Mouse (Mus musculus) midbrain, postnatal 0 days (tissue): ENCODE measurements at regions not wholly inside any gene's neighbourhood (a gene's known extent, or its start where the extent isn't known, plus 50 kb on each side); places are given as distances from the start of the nearest gene placed in this dataset.

Source experiments
- ATAC-seq: fragments of 200-750 bp; cut with Nextera tagmentation; 2 replicates; pipeline ENCODE4 v1.8.0; 2017; ENCODE audit warnings: moderate number of reproducible peaks, mild to moderate bottlenecking, moderate TSS enrichment, moderate library complexity; ENCODE audit not compliant: low FRiP score
- DNase-seq: peaks from one replicate; pipeline ENCODE4 v3.0.0-alpha.2; 2015; ENCODE audit warnings: low spot score
- H3K27ac ChIP-seq: fragments of 300-500 bp; sonication (generic); 2 replicates; pipeline ENCODE4 v1.5.1; 2014; ENCODE audit warnings: low read depth, mild to moderate bottlenecking, low read length, mixed read lengths
- H3K27me3 ChIP-seq: fragments of 300-500 bp; sonication (generic); 2 replicates; pipeline ENCODE4 v1.6.1; 2014; ENCODE audit warnings: low read length, control low read depth, mixed read lengths; ENCODE audit not compliant: insufficient read depth
- H3K36me3 ChIP-seq: fragments of 300-500 bp; sonication (generic); 2 replicates; pipeline ENCODE4 v1.6.1; 2014; ENCODE audit warnings: low read length, control low read depth, mixed read lengths; ENCODE audit not compliant: insufficient read depth
- H3K4me1 ChIP-seq: fragments of 300-500 bp; sonication (generic); 2 replicates; pipeline ENCODE4 v1.6.1; 2014; ENCODE audit warnings: mild to moderate bottlenecking, control low read depth, antibody characterized with exemption, low read length, mixed read lengths; ENCODE audit not compliant: insufficient read depth
- H3K4me2 ChIP-seq: fragments of 300-500 bp; sonication (generic); 2 replicates; pipeline ENCODE4 v1.6.1; 2014; ENCODE audit warnings: low read depth, mild to moderate bottlenecking, low read length, mixed read lengths; ENCODE audit not compliant: poor library complexity, severe bottlenecking
- H3K4me3 ChIP-seq: fragments of 300-500 bp; sonication (generic); 2 replicates; pipeline ENCODE4 v1.5.1; 2014; ENCODE audit warnings: low read depth, mild to moderate bottlenecking, low read length, moderate library complexity
- H3K9ac ChIP-seq: fragments of 300-500 bp; sonication (generic); replicated peaks from 2 replicates; pipeline ENCODE4 v1.6.1; 2014; ENCODE audit warnings: mild to moderate bottlenecking, low read length, moderate library complexity, mixed read lengths; ENCODE audit not compliant: poor library complexity, severe bottlenecking
- H3K9me3 ChIP-seq: fragments of 300-500 bp; sonication (generic); 2 replicates; pipeline ENCODE4 v1.6.1; 2016; ENCODE audit warnings: low read length, control low read depth
- CTCF ChIP-seq: IDR thresholded peaks from 2 replicates; pipeline ENCODE4 v1.5.1; 2016; ENCODE audit warnings: antibody characterized with exemption, mild to moderate bottlenecking
- WGBS: fragments of 180-500 bp; shearing (Covaris S2); extraction: QIAGEN DNeasy Blood & Tissue Kit; methylation state at CpG from one replicate; pipeline ENCODE4 v1.1.7; 2014; 5-methylcytosine and 5-hydroxymethylcytosine counted together

- 41% methylated on average over 12 of the region's 12 CpGs for WGBS
- TF ChIP-seq CTCF, result no peak
- no peak overlapping the region for H3K4me2 ChIP-seq
- ATAC-seq (peak; percentile 57), DNase-seq (peak; percentile 68)
- no peaks in the 10 kb centered on the region for H3K9me3 ChIP-seq
- H3K4me3 ChIP-seq, result no peak overlapping the region
- H3K4me1 ChIP-seq, result no peaks in the 10 kb centered on the region; the same call in 1 of the 2 replicates
- no peaks in the 10 kb centered on the region for H3K27me3 ChIP-seq
- H3K36me3 ChIP-seq, result no peaks in the 10 kb centered on the region
- no peak overlapping the region for H3K27ac ChIP-seq
- H3K9ac ChIP-seq, result no peak overlapping the region
Measured at GRCm38 (mm10) chr9:89841866-89842775, 67.6 kb upstream of the Rasgrf1 start.

GRCm38 (mm10) chr9:89841371-89841770, 68.3 kb upstream of the Rasgrf1 start:
- 44% methylated on average over 2 of the region's 2 CpGs for WGBS
- Histone ChIP-seq H3K27me3 (no peaks in the 10 kb centered on the region), H3K36me3 (no peaks in the 10 kb centered on the region), H3K4me2 (no peak overlapping the region), H3K4me1 (no peaks in the 10 kb centered on the region; the same call in 1 of the 2 replicates), H3K9me3 (no peaks in the 10 kb centered on the region), H3K4me3 (no peak overlapping the region), H3K27ac (no peak overlapping the region), H3K9ac (no peak overlapping the region)
- TF ChIP-seq CTCF, result no peak
- ATAC-seq, result no peak
- no peak for DNase-seq

- no peak overlapping the region for H3K9ac ChIP-seq
- TF ChIP-seq CTCF, result no peak
- no peaks in the 10 kb centered on the region for H3K36me3 ChIP-seq
- H3K27ac ChIP-seq, result no peak overlapping the region
- 82% methylated on average over 7 of the region's 7 CpGs for WGBS
- H3K4me1 ChIP-seq, result no peaks in the 10 kb centered on the region
- H3K4me2 ChIP-seq, result no peak overlapping the region
- no peaks in the 10 kb centered on the region for H3K27me3 ChIP-seq
- peak; percentile 38 for DNase-seq
- H3K9me3 ChIP-seq, result no peaks in the 10 kb centered on the region
- no peak for ATAC-seq
- H3K4me3 ChIP-seq, result no peak overlapping the region
Measured at GRCm38 (mm10) chr9:89836454-89837245, 73.1 kb upstream of the Rasgrf1 start.

- ATAC-seq, result no peak
- DNase-seq, result no peak
- no peak overlapping the region for H3K4me2 ChIP-seq
- H3K9me3 ChIP-seq, result no peaks in the 10 kb centered on the region
- H3K4me1 ChIP-seq, result no peaks in the 10 kb centered on the region
- 88% methylated on average over 9 of the region's 9 CpGs for WGBS
- no peak overlapping the region for H3K27ac ChIP-seq
- no peaks in the 10 kb centered on the region for H3K27me3 ChIP-seq
- H3K36me3 ChIP-seq, result no peaks in the 10 kb centered on the region
- H3K4me3 ChIP-seq, result no peak overlapping the region
- H3K9ac ChIP-seq, result no peak overlapping the region
- no peak for TF ChIP-seq CTCF
Measured at GRCm38 (mm10) chr9:89833596-89833995, 76.1 kb upstream of the Rasgrf1 start.

GRCm38 (mm10) chr9:89831855-89832254, 77.9 kb upstream of the Rasgrf1 start:
- no peak for DNase-seq
- Histone ChIP-seq H3K27ac (no peak overlapping the region), H3K9ac (no peak overlapping the region), H3K36me3 (no peaks in the 10 kb centered on the region), H3K4me3 (no peak overlapping the region), H3K4me1 (no peaks in the 10 kb centered on the region), H3K27me3 (no peaks in the 10 kb centered on the region; the same call in 1 of the 2 replicates), H3K4me2 (no peak overlapping the region), H3K9me3 (no peaks in the 10 kb centered on the region)
- no peak for TF ChIP-seq CTCF
- ATAC-seq, result no peak
- 96% methylated on average over 14 of the region's 14 CpGs for WGBS

- Histone ChIP-seq H3K4me1 (no peaks in the 10 kb centered on the region), H3K27me3 (no peaks in the 10 kb centered on the region; the same call in 1 of the 2 replicates), H3K4me3 (no peak overlapping the region), H3K9me3 (no peaks in the 10 kb centered on the region), H3K9ac (no peak overlapping the region), H3K4me2 (no peak overlapping the region), H3K36me3 (no peaks in the 10 kb centered on the region), H3K27ac (no peak overlapping the region)
- no peak for ATAC-seq
- TF ChIP-seq CTCF, result no peak
- 85% methylated on average over 5 of the region's 5 CpGs for WGBS
- DNase-seq, result no peak
Measured at GRCm38 (mm10) chr9:89828156-89828555, 81.6 kb upstream of the Rasgrf1 start.
